Mouse (Mus musculus): Measurements from ENCODE around the gene Wnk2.
"Not testable (repeated sequence)": the region's sequence is repeated elsewhere in the genome, so short reads cannot be mapped to it uniquely, and the experiment has no call there.

Gene Wnk2

DNA sequence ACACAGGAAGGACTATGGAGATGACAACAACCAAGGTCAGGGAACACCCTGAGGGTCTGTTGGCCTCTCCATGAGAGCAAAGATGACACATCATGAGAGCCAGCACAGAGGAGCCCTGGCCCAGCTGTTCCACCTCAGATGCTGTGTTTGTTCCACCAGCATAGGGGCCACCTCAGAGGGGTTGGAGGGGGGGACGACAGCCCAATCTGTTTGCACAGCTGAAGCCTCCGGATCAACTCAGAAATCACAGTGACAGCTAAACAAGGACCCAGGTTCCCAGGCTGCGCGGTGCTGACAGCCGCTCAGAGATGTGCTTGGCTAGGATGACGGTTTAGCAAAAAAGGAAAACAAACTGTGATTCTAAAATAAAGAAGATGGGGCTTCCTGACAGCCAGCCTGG is 53.1 kb downstream of the Wnk2 start:
- no peak for DNase-seq (ENCODE audit: low spot score in 2 of 2)

DNA sequence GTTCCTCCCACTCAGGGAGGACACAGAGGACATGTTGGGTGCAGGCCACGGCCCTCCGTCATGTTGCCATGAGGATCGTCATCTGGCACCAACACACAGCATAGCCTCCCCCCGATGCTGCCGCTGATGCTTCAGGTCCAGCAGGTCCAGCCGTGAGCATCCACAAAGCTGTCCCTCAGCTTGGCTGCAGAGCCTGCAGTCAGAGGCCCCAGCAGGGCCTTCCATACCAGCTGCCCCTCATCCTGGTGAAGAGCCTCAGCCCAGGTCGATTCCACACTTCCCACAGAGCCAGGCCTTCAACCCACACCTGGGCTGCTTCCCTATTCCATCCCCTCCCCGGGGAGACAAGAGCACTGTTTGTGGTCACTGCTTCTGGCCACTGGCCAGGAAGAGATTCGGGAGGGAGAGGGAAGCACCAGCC is 54.3 kb downstream of the Wnk2 start:
- no peak for DNase-seq (ENCODE audit: low spot score in 2 of 2)

- no peak for DNase-seq (ENCODE audit: low spot score in 2 of 2)
These were observed 55.2 kb downstream of the Wnk2 start for GRCm38 (mm10) chr13:49092596-49092995.

- DNase-seq (ENCODE audit: low spot score in 2 of 2), result no peak
These were observed 57.6 kb downstream of the Wnk2 start for GRCm38 (mm10) chr13:49090176-49090575.

DNA sequence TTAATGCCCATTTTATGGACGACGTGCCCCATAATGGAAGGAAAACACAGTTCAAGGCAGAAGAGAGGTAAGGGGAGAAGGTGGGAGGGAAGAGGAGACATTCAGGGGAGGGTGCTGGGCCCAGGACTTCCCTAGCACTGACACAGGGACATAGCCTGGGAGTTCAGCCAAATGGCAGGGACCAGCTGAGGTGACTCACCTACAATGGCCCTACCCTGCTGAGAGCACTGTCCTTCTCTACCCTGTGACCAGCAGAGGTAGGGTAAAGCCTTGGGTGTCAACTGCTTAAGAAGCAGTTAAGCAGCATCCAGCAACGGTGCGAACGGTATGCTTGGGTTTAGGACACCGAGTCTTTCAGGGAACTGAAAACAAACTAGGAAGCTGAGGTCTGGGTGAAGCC is 58.9 kb downstream of the Wnk2 start:
- DNase-seq (ENCODE audit: low spot score in 2 of 2), result no peak

DNA sequence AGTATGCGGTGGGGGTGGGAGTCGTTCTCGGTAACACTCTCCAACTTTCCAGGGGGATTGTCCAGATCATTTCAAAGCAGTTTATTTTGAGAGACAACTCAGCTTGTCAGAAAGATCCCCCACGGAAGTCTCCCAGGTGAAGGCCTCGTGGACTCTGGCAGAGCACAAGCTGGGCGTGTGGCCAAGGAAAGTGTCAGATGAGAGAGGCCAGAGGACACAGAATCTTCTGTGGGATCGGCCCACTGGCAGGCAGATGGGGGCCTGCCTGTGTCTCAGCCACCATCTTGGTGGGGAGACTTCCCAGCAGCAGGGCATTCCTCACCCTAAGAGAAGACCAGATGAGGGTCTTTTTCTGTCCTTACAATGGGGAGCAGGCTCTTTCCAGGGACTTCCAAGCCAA is 60.4 kb downstream of the Wnk2 start:
- no peak for DNase-seq (ENCODE audit: low spot score in 2 of 2)

DNA sequence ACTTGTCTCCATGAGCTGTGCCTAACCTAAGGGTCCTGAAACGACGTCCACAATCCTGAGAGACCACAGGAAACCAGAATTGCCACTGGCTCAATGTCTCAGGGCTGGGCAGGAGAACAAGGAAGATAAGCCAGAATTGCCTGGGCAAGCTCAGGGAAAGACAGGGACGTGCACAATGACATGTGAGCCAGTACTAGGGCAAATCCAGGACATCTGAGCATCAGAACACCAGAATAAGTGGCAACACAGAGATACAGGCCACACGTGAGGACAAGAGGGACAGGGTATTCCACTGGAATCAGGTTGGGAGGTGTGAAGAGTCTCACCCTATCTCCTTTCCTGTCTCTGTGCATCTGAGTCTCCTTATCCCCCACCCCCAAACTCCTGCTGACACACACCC is 61.4 kb downstream of the Wnk2 start:
- no peak for DNase-seq (ENCODE audit: low spot score in 2 of 2)

DNA sequence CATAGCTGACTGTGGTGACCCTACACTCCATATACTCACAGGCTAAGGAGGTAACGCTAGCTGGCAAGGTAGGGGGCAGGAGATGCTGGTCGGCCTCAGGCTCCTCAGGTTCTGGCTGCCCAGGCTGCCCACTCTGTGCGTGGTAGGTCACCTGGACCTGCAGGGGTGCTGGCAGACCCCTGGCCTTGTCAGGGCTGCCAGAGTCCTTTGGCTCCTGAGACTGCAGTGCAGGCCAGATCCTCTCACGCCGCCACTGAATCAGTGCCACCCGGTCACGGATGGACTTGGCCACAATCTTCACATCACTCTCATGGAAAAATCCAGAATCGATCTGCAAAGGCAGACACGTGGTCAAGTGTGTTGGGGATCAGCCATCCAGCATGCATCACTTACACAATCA is 62.6 kb downstream of the Wnk2 start:
- no peak for DNase-seq (ENCODE audit: low spot score in 2 of 2)

GRCm38 (mm10) chr13:49084781-49085180 is 63.0 kb downstream of the Wnk2 start:
- no peak for DNase-seq (ENCODE audit: low spot score in 2 of 2)

DNA sequence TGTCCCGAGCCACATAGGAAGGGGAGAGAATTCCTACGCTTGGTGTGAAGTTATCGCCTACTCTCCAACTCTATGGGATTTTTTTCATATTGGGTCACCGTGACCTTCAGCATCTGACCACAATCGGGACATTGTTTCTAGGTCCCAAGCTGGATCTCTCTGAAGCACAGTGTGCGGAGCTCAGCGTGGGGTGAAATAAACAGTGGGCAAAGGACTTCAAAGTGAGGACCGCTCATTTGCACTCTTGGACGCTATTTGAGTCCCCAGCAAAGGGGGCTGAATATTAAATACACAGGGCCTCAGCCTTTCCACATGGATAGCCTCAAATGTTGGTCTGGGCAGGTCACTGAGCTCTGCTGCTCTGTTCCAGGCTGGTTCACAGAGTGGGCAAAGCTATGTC is 63.9 kb downstream of the Wnk2 start:
- DNase-seq (ENCODE audit: low spot score in 2 of 2), result no peak

GRCm38 (mm10) chr13:49082151-49082879 is 65.5 kb downstream of the Wnk2 start:
- no peak for DNase-seq (ENCODE audit: low spot score in 2 of 2)

- DNase-seq (ENCODE audit: low spot score in 2 of 2), result no peak
These were observed 71.6 kb downstream of the Wnk2 start for GRCm38 (mm10) chr13:49076196-49076595.

GRCm38 (mm10) chr13:49075377-49075776 is 72.4 kb downstream of the Wnk2 start:
- no peak for DNase-seq (ENCODE audit: low spot score in 2 of 2)

- DNase-seq (ENCODE audit: low spot score in 2 of 2), result no peak
These were observed 74.5 kb downstream of the Wnk2 start for GRCm38 (mm10) chr13:49073295-49073694.

DNA sequence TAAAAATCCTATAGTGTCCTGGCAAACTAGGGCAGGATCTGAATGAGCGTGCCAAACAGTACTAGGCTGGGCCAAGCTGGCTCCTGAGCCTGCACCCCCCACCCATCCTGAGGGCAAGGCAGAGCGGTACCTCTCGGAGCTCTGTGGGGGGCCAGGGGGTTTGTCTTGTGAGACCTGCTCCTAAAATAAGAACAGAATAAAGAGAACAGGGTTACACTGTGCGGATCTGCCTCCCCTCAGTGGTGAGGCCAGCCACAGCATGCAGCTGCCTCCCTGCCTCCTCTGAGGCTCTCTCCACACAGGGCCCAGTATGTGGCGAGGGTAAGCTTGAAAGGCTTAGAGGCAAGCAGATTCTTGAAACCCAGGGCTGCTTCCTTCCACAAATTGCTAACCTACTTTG is 76.0 kb downstream of the Wnk2 start:
- no peak for DNase-seq (ENCODE audit: low spot score in 2 of 2)

DNA sequence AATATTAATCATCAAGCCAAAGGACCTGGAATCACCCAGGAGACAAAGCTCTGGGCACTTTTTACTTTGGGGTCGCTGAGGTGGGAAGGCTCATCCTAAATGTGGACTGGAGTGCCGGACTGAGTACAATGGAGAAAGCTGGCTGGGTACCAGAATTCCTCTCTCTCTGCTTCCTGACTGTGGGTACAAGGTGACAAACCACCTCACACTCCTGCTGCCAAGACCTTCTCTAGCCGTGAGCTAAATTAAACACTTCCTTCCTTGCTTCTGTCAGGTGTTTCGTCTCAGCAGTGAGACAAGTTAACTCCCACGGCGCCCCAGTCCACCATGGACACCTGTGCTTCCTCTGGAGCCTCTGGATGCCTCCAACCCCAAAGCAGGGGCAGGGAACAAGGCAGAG is 77.8 kb downstream of the Wnk2 start:
- DNase-seq (ENCODE audit: low spot score in 2 of 2), result no peak

DNA sequence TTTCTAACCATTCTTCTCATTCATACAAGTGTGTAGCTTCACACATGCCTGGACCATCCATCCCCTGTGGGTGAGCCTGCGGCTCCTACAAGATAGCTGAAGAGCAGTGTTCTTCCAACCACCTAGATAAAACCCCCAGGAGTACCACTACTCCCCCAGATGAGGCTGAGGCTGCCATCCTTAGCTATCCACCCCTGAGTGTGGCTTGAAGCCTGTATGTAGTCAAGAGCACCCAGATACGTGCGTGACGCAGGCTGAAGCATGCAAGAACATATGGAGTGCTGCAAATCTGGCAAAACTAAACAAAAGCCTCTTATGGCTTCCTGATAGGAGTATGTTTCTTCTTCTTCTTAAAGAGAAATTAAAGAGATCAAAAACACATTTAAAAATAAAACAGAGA is 78.4 kb downstream of the Wnk2 start:
- no peak for DNase-seq (ENCODE audit: low spot score in 2 of 2)

DNA sequence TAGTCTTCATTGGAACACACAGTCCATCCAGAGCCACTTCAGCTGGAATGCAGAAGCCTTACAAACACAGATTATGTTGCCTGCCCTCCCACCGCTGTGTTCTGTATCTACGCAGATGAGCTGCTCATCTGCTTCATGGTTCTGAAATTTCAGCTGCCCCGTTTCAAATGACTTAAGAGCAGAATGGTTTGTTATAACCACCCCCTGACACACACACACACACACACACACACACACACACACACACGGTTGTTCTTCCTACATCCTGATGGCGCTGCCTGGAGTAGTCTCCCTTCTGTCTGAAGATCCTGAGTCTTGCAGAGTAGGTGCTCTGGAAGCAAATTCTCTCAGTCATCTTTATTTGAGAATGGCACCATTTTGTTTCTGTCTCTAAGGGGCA is 83.6 kb downstream of the Wnk2 start:
- DNase-seq (ENCODE audit: low spot score in 2 of 2), result no peak

GRCm38 (mm10) chr13:49060456-49060855 is 87.4 kb downstream of the Wnk2 start:
- no peak for DNase-seq (ENCODE audit: low spot score in 2 of 2)

DNA sequence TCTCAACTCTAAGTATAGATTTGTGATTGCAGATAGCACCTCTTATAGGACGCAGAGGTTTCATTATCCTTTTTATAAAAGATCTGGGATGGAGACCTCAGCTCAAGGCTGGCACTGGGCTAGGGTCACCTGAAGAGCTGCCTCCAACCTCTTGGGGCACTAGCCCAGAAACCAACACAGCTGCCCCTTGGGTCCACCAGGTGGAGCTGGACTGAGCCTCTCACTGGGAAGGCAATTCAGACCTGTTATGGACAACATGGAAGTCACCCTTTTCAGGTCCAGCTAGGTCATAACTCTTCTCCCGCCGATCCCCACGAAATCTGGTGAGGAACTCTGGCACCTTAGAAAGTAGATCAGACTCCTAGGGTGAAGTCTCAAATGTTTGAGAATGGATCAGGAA is 89.3 kb downstream of the Wnk2 start:
- peak in 1 of 2 experiments; percentile 30 for DNase-seq (ENCODE audit: low spot score in 2 of 2)

DNA sequence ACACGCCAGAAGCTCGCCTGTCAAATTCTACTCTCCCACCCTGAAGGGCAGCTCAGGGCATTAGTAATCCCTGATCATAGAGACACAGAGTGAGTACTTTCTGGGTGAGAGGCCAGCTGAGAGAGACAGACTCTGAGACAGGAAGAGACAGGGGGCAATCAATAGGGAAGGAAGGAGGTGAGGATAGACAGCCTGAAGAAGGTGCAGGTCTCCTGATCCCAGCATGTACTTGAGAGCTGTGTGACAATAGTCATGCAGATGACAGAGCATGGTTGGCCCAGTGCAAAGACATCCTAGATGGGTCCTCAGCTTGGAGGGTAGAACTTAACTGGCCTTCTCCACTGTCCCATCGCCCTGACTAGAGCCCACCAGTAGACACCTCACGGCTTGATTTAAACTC is 91.5 kb downstream of the Wnk2 start:
- no peak for DNase-seq (ENCODE audit: low spot score in 2 of 2)

- not testable (repeated sequence) for DNase-seq (ENCODE audit: low spot score in 2 of 2)
These were observed 93.1 kb downstream of the Wnk2 start for GRCm38 (mm10) chr13:49054753-49055152.

GRCm38 (mm10) chr13:49053333-49053732 is 94.5 kb downstream of the Wnk2 start:
- no peak for DNase-seq (ENCODE audit: low spot score in 2 of 2)

GRCm38 (mm10) chr13:49052512-49052911 is 95.3 kb downstream of the Wnk2 start:
- DNase-seq (ENCODE audit: low spot score in 2 of 2), result peak in 1 of 2 experiments; percentile 52
